Mouse (Mus musculus): ENCODE measurements at regions not wholly inside any gene's neighbourhood (a gene's known extent, or its start where the extent isn't known, plus 50 kb on each side); places are given as distances from the start of the nearest gene placed in this dataset.
A peak's percentile ranks its signal among the peaks of the same experiment; 100 is the strongest.

- no peak for DNase-seq
Measured at GRCm38 (mm10) chr17:64229225-64229976, 102.3 kb downstream of the Pja2 start.

- DNase-seq: peak; percentile 73
Measured at GRCm38 (mm10) chr17:64214599-64214998, 117.1 kb downstream of the Pja2 start.

GRCm38 (mm10) chr17:64213251-64213650 is 118.5 kb downstream of the Pja2 start:
- DNase-seq: no peak

- DNase-seq: no peak
Measured at GRCm38 (mm10) chr17:64211281-64211680, 120.4 kb downstream of the Pja2 start.

GRCm38 (mm10) chr17:64210366-64210765 is 121.3 kb downstream of the Pja2 start:
- no peak for DNase-seq

- DNase-seq: no peak
Measured at GRCm38 (mm10) chr17:64209640-64210039, 122.1 kb downstream of the Pja2 start.

GRCm38 (mm10) chr17:64208152-64208855 is 123.4 kb downstream of the Pja2 start:
- DNase-seq: no peak

GRCm38 (mm10) chr17:64206196-64206718 is 125.5 kb downstream of the Pja2 start:
- DNase-seq: no peak

- no peak for DNase-seq
Measured at GRCm38 (mm10) chr17:64203611-64204010, 128.1 kb downstream of the Pja2 start.

- no peak for DNase-seq
Measured at GRCm38 (mm10) chr17:64202248-64202647, 129.5 kb downstream of the Pja2 start.

- DNase-seq: no peak
Measured at GRCm38 (mm10) chr17:64201609-64202008, 130.1 kb downstream of the Pja2 start.

- DNase-seq: no peak
Measured at GRCm38 (mm10) chr17:64200092-64200877, 131.4 kb downstream of the Pja2 start.

- DNase-seq: no peak
Measured at GRCm38 (mm10) chr17:64199241-64199933, 132.3 kb downstream of the Pja2 start.

- DNase-seq: no peak
Measured at GRCm38 (mm10) chr17:64196437-64196836, 135.3 kb downstream of the Pja2 start.

- no peak for DNase-seq
Measured at GRCm38 (mm10) chr17:64193055-64193454, 138.7 kb downstream of the Pja2 start.
